Mouse (Mus musculus) embryonic fibroblast, embryonic 13.5 days (primary cell): Measurements from ENCODE around the gene Atp2b1.

ENCODE experiments used
- CTCF ChIP-seq: IDR thresholded peaks from 2 replicates; pipeline ENCODE4 v1.5.1; 2011; ENCODE audit warnings: mild to moderate bottlenecking, control low read depth, low read length, moderate library complexity, borderline replicate concordance; ENCODE audit not compliant: insufficient read depth
- POLR2A ChIP-seq: IDR thresholded peaks from 2 replicates; pipeline ENCODE4 v1.6.1; 2011; ENCODE audit warnings: low read depth, mild to moderate bottlenecking, control low read depth, low read length, moderate library complexity

DNA sequence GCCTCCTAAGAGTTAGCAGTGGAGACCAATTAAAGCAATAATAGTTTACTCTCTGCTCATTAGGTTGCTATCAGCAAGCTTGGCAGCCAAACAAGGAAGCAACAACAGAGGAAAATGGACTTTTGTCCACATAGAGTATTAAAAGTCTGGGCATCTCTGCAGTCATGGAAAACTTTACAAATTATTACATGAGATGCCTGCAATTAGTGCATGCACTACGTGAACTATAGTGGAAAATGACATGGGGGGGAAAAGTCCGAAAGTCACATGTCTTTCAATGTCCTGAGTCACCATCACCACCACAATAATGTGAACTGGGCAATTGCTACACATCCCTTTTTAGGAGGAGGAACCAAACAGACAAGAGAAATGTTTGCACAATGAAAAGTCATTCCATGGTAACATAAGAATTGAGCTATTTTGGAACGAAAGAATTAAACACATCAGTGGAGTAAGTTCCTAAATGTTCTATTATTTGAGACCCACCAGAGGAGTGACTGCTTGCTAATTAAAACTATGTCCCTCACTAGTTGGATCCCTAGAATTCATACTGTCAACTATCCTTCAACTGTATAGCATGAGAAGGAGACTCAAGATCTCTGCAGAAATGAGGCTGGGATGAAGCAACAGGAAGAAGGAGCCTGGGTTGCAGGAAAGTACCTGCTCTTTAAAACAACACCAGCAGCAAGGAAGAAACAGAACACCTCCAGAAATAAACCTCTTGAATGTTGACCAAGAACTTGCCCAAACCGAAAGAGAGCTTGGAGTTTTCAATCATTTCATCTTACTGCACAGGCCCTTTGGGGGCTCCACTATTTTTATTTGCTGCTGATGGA lies 16.1 kb upstream of the Atp2b1 start:
- TF ChIP-seq POLR2A (no peak), CTCF (no peak)
